ENCODE assay signal across 12 mouse cellular contexts in the genomic region with DNA sequence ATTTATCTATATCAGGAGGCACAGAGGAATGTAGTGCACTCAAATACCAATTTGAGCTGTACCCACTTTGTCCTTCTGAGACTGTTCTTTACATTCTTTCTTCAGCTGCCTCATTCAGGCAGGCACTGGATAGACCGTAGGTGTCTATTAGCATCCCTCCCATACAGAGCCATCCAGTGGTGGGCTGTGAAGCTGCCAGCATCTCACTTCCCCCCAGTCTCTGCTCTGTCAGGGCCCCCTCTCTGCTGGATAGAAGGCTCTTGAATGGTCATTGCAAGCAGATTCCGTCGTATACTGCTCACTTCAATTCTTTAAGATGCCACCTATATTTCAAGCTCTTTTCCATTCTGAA. TPM values are rescaled to one million over a fixed set of nuclear protein-coding genes. Genes with fewer than 3 reads are reported as not detected.
A peak's percentile ranks its signal among the peaks of the same experiment; 100 is the strongest.
DNase-seq lines count a peak whose midpoint lies in the region; ATAC-seq and TF ChIP-seq lines count a peak whose summit lies in the region.
"Had no signal": no experiment of that assay in that cellular context is flagged by ENCODE, and none has a peak within 500 bp of the region (broad histone marks: within the 10 kb centered on the region; RNA-seq: fewer than 3 reads in every experiment).

No protein-coding gene starts in this region.

- no peaks in the 10 kb centered on the region for H3K36me3 ChIP-seq in hindbrain, embryonic 11.5 days (ENCODE audit: control insufficient read depth, insufficient read depth, low read length)
- no peaks in the 10 kb centered on the region for H3K36me3 ChIP-seq in midbrain, embryonic 12.5 days
- H3K36me3 ChIP-seq in neural tube, embryonic 15.5 days: no peaks in the 10 kb centered on the region
- H3K36me3 ChIP-seq in limb, embryonic 10.5 days: no peaks in the 10 kb centered on the region
- H3K36me3 ChIP-seq in kidney, embryonic 15.5 days: no peaks in the 10 kb centered on the region
- H3K36me3 ChIP-seq: limb, embryonic 13.5 days; liver, embryonic 15.5 days had no signal

- H3K4me3 ChIP-seq in gastrocnemius, adult 2 months: no peak overlapping the region
- H3K4me3 ChIP-seq in hindbrain, embryonic 11.5 days (ENCODE audit: low read depth, low read length): no peak overlapping the region
- no peak overlapping the region for H3K4me3 ChIP-seq in midbrain, embryonic 12.5 days
- H3K4me3 ChIP-seq in neural tube, embryonic 15.5 days (replicated peaks): no peak overlapping the region
- H3K4me3 ChIP-seq in limb, embryonic 10.5 days: no peak overlapping the region
- H3K4me3 ChIP-seq in kidney, embryonic 15.5 days (replicated peaks): no peak overlapping the region
- H3K4me3 ChIP-seq: limb, embryonic 13.5 days; liver, embryonic 15.5 days had no signal

- no peak for TF ChIP-seq CTCF in gastrocnemius, adult 2 months (IDR thresholded peaks at IDR 0.05)

- ATAC-seq in hindbrain, embryonic 11.5 days (ENCODE audit: low FRiP score): peak; percentile 70
- peak; percentile 42 for ATAC-seq in midbrain, embryonic 12.5 days (ENCODE audit: low FRiP score, low read depth)
- peak; percentile 71 for ATAC-seq in neural tube, embryonic 15.5 days (ENCODE audit: low FRiP score)
- no peak for ATAC-seq in kidney, embryonic 15.5 days (replicated peaks; ENCODE audit: low FRiP score)
- ATAC-seq: intestine, postnatal 0 days had no signal

- H3K4me1 ChIP-seq in hindbrain, embryonic 11.5 days (replicated peaks; ENCODE audit: control insufficient read depth, insufficient read depth, low read length): no peaks in the 10 kb centered on the region; the same call in 1 of the 2 replicates
- peaks cover 7% of the 10 kb centered on the region; the same call in 1 of the 2 replicates for H3K4me1 ChIP-seq in midbrain, embryonic 12.5 days
- peaks cover 8% of the 10 kb centered on the region; the same call in 1 of the 2 replicates for H3K4me1 ChIP-seq in neural tube, embryonic 15.5 days
- H3K4me1 ChIP-seq in limb, embryonic 10.5 days: peaks cover 11% of the 10 kb centered on the region
- peaks cover 8% of the 10 kb centered on the region for H3K4me1 ChIP-seq in kidney, embryonic 15.5 days
- H3K4me1 ChIP-seq: liver, embryonic 15.5 days had no signal

- no peak for DNase-seq in gastrocnemius, adult 2 months
- no peak for DNase-seq in gastrocnemius, adult 8-10 months (ENCODE audit: low spot score in 2 of 2)
- DNase-seq in hindbrain, embryonic 11.5 days (ENCODE audit: low spot score): no peak
- no peak for DNase-seq in limb, embryonic 10.5 days (ENCODE audit: low spot score)
- DNase-seq in right cerebral cortex, postnatal 14 days: no peak

- H3K9ac ChIP-seq in hindbrain, embryonic 11.5 days (ENCODE audit: low read depth, low read length): no peak overlapping the region
- no peak overlapping the region for H3K9ac ChIP-seq in midbrain, embryonic 12.5 days (replicated peaks)
- H3K9ac ChIP-seq in neural tube, embryonic 15.5 days (replicated peaks): no peak overlapping the region
- H3K9ac ChIP-seq in kidney, embryonic 15.5 days: no peak overlapping the region
- H3K9ac ChIP-seq: limb, embryonic 13.5 days; liver, embryonic 15.5 days had no signal

- H3K4me2 ChIP-seq in hindbrain, embryonic 11.5 days (replicated peaks; ENCODE audit: low read depth, low read length): no peak overlapping the region
- no peak overlapping the region for H3K4me2 ChIP-seq in midbrain, embryonic 12.5 days (replicated peaks)
- no peak overlapping the region for H3K4me2 ChIP-seq in neural tube, embryonic 15.5 days
- no peak overlapping the region for H3K4me2 ChIP-seq in kidney, embryonic 15.5 days
- H3K4me2 ChIP-seq: liver, embryonic 15.5 days had no signal

- no peaks in the 10 kb centered on the region for H3K27me3 ChIP-seq in hindbrain, embryonic 11.5 days (ENCODE audit: control insufficient read depth, insufficient read depth, low read length)
- H3K27me3 ChIP-seq in midbrain, embryonic 12.5 days: no peaks in the 10 kb centered on the region
- H3K27me3 ChIP-seq in neural tube, embryonic 15.5 days (replicated peaks): no peaks in the 10 kb centered on the region
- H3K27me3 ChIP-seq in limb, embryonic 10.5 days (ENCODE audit: low read depth, poor library complexity, severe bottlenecking): no peaks in the 10 kb centered on the region
- H3K27me3 ChIP-seq in kidney, embryonic 15.5 days: no peaks in the 10 kb centered on the region
- H3K27me3 ChIP-seq: limb, embryonic 13.5 days; liver, embryonic 15.5 days had no signal

- intact Hi-C loops in gastrocnemius, adult 2 months (cut with DNase I): no loop called here

- 80% methylated on average over 3 of the region's 3 CpGs for WGBS in hindbrain, embryonic 11.5 days
- 81% methylated on average over 3 of the region's 3 CpGs for WGBS in midbrain, embryonic 12.5 days
- 43% methylated on average over 3 of the region's 3 CpGs for WGBS in neural tube, embryonic 15.5 days
- 88% methylated on average over 3 of the region's 3 CpGs for WGBS in limb, embryonic 10.5 days
- WGBS in kidney, embryonic 15.5 days: 87% methylated on average over 3 of the region's 3 CpGs

- H3K27ac ChIP-seq in gastrocnemius, adult 2 months: peak overlapping the region; percentile 24; the same call in 1 of the 2 replicates
- H3K27ac ChIP-seq in hindbrain, embryonic 11.5 days (ENCODE audit: low read depth, low read length): peak overlapping the region; percentile 79
- peak overlapping the region; percentile 58 for H3K27ac ChIP-seq in midbrain, embryonic 12.5 days (replicated peaks)
- H3K27ac ChIP-seq in neural tube, embryonic 15.5 days (replicated peaks): peak overlapping the region; percentile 45
- no peak overlapping the region for H3K27ac ChIP-seq in limb, embryonic 10.5 days
- H3K27ac ChIP-seq in kidney, embryonic 15.5 days: no peak overlapping the region
- H3K27ac ChIP-seq: limb, embryonic 13.5 days; liver, embryonic 15.5 days had no signal

- no peaks in the 10 kb centered on the region for H3K9me3 ChIP-seq in hindbrain, embryonic 11.5 days (ENCODE audit: control insufficient read depth, low read length)
- H3K9me3 ChIP-seq in midbrain, embryonic 12.5 days: no peaks in the 10 kb centered on the region
- H3K9me3 ChIP-seq in neural tube, embryonic 15.5 days (replicated peaks): no peaks in the 10 kb centered on the region
- H3K9me3 ChIP-seq in limb, embryonic 10.5 days (replicated peaks): no peaks in the 10 kb centered on the region
- no peaks in the 10 kb centered on the region for H3K9me3 ChIP-seq in kidney, embryonic 15.5 days (replicated peaks)
- H3K9me3 ChIP-seq: limb, embryonic 13.5 days; liver, embryonic 15.5 days had no signal

RNA-seq across cellular contexts. Expression of gene Kcne4, which starts 36.5 kb away (rescaled TPM):
- 1 to 10 TPM in 1 of 2 experiments, under 1 TPM in 1; 0.61 to 1.3 TPM for total RNA-seq in gastrocnemius, adult 2 months (2021)
- under 1 TPM; 0.46 to 0.91 (median 0.71) TPM for total RNA-seq in gastrocnemius, adult 8-10 months (2022)
- polyA plus RNA-seq in hindbrain, embryonic 11.5 days (2014; fragmentation: Nextera tagmentation; extraction: Ambion mirVana): 0.74 and 1.3 TPM in 2 replicates
- 2.0 and 2.5 TPM in 2 replicates for polyA plus RNA-seq in midbrain, embryonic 12.5 days (2016; fragmentation: Nextera tagmentation; extraction: Ambion mirVana)
- polyA plus RNA-seq in neural tube, embryonic 15.5 days (2015; fragmentation: Nextera tagmentation; extraction: Ambion mirVana): 3.5 and 6.2 TPM in 2 replicates
- polyA plus RNA-seq in limb, embryonic 10.5 days (2016; fragmentation: Nextera tagmentation; extraction: Ambion mirVana): 0.16 and 0.90 TPM in 2 replicates
- polyA plus RNA-seq in kidney, embryonic 15.5 days (2015; fragmentation: Nextera tagmentation; extraction: Ambion mirVana): 7.3 and 7.7 TPM in 2 replicates
- total RNA-seq: megakaryocyte-erythroid progenitor cell, adult 5-6 weeks had no signal

Comparison
In these comparisons a context has a peak if more than half of its experiments do, and no peak if none do; other contexts are left out.
1. H3K27ac ChIP-seq: peak in gastrocnemius, adult 2 months (single experiment), hindbrain, embryonic 11.5 days (single experiment), midbrain, embryonic 12.5 days (single experiment) and neural tube, embryonic 15.5 days (single experiment); none in limb, embryonic 10.5 days (single experiment) and kidney, embryonic 15.5 days (single experiment).